Mouse (Mus musculus) left cerebral cortex, postnatal 10 days (tissue): ENCODE data around the gene Abcc3. TPM values are rescaled to one million over a fixed set of nuclear protein-coding genes. Genes with fewer than 3 reads are reported as not detected.

Experiments
- DNase-seq, 2 experiments: peaks; one replicate each; pipeline ENCODE4 v3.0.0; 2021 to 2022; ENCODE audit warnings: low spot score in 2 of 2, mixed read lengths in 1 of 2; ENCODE audit errors: extremely low spot score in 1 of 2
- intact Hi-C: fragments of 180-260 bp; cut with DNase I; formaldehyde crosslinking; loops from one replicate; pipeline ENCODE4 v1.15.1; 2025
- total RNA-seq, 2 experiments: library from RNA; stranded (reverse); gene quantifications; 2 replicates each; pipeline ENCODE4 v1.2.3; 2021

Gene Abcc3
- total RNA-seq, 2 experiments from 2014 or later, result 1.6 to 2.1 TPM

DNA sequence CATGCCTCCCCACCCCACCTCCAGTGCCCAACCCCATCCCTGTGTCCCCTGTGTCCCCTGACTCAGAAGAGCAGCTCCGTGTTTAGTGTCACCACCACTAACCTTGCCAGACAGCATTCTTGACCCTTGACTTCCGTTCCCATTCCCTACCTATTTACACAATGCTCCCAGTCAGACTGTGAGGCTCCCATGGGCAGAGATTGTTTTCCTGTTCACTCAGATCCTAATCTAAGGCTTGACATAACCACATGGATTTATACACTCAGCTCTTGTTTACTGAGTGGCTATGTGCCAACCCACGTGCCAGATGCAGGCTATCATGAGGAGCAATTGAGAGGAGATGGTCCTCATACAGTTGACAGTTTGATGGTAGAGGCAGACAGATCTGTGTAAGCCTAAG lies 27.5 kb downstream of the Abcc3 start:
- DNase-seq, result no peak
- intact Hi-C loops, result no loop called here

DNA sequence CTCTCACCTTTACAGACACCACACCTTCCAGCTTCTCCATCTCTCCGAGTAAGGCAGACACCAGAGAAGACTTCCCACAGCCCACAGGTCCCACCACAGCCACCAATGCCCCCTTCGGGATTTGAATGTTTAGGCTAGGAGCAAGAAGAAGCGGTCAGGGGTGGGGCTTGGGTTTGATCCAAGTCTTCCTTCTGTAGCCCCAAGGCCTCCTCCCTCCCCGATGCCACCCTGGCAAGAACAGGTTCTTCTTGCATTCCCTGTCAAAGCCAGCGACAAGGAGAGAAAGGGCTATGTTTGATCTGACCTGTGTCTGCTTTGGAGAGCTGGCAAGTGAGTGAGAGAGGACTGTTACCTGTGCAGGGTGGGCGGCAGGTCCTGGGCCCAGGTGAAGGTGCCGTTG lies 29.1 kb downstream of the Abcc3 start:
- intact Hi-C loops, result no loop called here
- DNase-seq, result no peak

DNA sequence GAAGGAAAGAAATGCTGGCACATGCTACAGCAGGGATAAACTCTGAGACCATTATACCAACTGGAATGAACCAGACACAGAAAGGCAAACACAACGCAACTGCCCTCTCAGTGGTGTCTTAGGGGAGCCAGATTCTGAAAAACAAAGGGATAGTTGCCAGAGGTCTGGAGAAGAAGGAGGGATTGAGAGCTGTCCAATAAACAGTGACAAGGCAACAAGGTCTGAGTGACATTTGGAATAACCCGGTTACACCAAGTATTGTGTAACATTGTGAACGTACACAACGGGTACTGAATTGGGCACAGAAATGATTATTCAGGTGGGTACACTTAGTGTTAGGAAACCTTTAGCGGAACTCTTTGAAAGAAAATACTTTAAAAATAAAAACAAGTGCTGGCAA lies 30.7 kb downstream of the Abcc3 start:
- no peak for DNase-seq
- intact Hi-C loops, result no loop called here

DNA sequence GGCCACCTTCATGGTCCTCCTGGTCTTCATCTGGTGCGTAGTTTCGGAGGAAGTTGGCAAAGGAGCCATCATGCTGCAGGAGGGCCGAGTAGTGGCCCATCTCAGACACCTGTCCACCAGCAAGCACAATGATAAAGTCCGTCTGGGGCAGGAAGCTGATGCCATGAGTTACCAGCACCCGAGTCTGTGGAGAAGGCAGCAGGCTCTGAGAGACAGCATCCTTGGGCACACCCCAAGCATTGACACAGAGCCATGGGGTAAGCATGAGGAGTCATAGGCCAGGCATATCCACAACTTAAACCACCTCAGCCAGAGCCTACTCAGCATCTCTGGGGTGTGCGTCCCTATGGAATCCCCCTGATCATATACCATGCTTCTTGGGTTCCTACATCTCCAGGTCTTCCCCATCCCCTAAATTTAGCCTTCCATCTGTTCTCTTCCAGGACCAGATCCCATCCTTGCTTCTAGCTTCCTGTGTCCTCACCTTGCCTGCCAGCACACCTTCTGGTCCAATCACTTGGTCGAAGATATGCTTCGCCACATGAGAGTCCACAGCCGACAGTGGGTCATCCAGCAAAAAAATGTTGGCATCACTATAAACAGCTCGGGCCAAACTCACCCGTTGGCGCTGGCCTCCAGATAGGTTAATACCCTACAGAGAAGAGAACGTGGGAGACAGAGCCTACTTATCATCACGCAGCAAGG lies 31.5 kb downstream of the Abcc3 start:
- DNase-seq, result no peak
- intact Hi-C loops, result no loop called here

DNA sequence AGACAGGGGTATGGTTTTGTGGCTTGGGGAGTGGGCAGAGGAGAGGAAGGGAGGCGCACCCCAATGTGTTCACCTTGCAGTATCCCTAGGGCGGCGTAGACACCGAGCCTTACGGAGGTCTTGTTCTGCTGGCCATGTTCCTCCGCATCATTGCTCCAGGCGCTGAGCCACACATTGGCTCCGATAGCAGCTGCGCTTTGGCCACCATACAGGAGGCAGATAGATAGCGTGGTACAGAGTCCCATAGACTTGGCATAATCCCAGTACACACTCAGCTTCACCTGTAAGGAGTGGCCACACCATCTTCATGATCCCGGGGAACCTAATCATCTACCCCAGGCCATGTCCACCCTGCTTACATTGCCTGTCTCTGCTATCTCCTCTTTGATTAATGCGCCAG lies 33.6 kb downstream of the Abcc3 start:
- no peak for DNase-seq
- intact Hi-C loops, result no loop called here

DNA sequence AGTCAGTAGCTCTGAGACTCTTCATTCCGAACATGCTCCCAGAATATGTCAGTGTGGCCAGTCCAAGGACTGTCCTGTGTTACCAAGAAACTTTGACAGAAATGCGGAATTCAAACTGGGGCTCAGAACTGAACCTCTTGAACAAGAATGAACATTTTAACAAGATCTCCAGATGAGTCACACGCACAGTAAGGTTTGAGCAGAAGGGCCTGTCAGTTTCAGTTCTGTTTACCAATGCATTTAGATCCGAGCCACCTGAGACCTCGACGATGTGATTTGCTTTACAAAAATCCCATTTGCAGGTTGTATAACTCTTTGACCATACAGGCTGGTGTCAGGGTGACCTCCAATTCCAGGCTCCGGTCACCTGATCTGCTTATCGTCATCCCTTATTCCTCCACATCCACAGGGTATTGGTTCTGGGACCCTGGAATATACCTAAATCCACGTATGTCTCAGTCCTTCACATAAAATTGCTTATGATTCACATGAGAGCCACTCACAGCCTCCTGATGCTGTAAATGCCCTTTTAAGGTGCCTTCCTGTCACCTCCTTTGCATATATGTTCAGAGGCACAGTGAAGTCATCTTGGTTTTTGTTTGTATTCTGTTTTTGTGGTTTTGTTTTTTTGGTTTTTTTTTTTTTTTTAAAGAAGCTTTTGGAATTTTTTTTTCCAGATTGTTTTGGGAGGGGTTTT lies 37.1 kb downstream of the Abcc3 start:
- no peak for DNase-seq
- intact Hi-C loops, result no loop called here

DNA sequence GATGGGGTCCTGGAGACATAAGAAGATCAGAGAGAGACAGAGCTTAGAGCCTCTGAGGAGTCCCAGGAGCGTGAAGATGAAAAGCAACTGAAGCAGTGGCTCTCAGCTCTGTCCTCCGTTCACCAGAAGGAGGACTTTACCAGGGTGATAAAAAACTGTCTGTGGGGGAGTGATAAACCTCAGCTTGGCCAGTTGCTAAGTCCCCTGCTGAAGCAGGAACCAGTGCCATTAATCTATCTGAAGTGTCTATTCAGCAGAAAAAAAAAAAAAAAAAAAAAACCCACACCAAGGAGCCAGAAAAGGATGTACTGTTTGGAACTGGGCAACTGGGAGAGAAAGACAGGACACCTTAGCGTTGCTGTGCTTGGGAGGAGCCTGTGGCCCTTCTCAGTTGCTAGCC lies 41.7 kb downstream of the Abcc3 start:
- intact Hi-C loops, result no loop called here

GRCm38 (mm10) chr11:94350337-94350736 lies 42.5 kb downstream of the Abcc3 start:
- no peak for DNase-seq
- intact Hi-C loops, result no loop called here

More for the DNA sequence above, 41.7 kb downstream of the Abcc3 start:
- DNase-seq, result no peak

DNA sequence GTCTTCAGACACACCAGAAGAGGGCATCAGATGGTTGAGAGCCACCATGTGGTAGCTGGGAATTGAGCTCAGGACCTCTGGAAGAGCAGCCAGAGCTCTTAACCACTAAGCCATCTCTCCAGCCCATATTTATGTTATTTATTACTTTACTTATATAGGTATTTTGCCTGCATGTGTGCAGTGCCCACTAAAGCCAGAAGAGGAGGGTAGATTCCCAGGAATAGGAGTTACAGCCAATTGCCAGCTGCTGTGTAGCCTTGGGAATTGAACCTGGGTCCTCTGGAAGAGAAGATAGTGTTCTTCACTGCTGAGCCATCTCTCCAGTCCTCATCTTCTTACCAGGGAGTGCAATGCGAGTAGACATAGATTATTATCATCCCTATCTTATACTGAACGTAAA lies 43.0 kb downstream of the Abcc3 start:
- DNase-seq, result no peak
- intact Hi-C loops, result no loop called here

DNA sequence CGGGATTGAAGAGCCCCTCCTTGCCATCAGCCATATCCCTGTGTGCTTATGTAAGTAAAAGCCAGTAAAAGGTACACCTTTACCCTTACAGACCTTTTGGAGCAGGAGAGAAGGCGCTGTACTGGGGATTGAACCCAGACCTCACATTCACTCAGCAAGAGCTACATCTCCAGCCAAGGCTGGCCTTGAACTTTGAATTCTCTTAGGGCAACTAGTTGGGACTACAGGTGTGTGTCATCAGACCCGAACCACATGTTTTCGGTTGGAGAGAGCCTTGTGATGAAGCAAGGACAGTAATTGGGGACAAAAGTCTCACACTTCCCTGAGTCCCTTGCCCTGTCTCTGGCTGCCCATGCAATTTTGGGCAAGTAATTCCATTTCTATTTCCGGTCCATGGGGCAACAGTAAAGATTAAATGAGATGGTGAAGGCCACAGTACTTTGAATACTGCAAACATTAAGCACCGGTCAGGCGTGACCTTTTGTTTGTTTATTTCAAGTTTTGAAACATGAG lies 45.7 kb downstream of the Abcc3 start:
- no peak for DNase-seq
- intact Hi-C loops, result no loop called here

GRCm38 (mm10) chr11:94346611-94347010 lies 46.2 kb downstream of the Abcc3 start:
- intact Hi-C loops, result no loop called here

GRCm38 (mm10) chr11:94345926-94346325 lies 46.9 kb downstream of the Abcc3 start:
- intact Hi-C loops, result no loop called here
- no peak for DNase-seq

More at GRCm38 (mm10) chr11:94346611-94347010, 46.2 kb downstream of the Abcc3 start:
- no peak for DNase-seq

DNA sequence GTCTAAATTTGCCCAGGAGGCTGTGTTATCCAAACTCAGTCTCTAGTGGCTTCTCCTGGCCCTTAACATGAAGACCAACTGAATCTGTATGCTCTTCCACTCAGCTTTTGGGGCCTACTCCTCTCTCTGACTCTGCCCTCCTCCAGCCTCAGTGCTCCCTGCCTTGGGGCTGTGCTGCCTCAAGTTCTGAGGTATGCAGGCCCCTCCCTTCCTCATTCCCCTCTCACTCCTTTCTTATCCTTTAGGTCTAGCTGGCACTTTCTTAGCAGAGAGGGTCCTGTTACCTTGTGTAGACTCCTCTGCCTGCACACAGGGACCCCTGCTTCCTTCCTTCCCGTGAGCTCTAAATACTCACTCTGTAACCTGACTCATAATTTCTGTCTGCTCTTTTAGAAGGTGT lies 48.3 kb downstream of the Abcc3 start:
- no peak for DNase-seq
- intact Hi-C loops, result loop anchor here (5.0 kb wide), 2 partner anchors 128 to 143 kb away; partner anchors contain the start of genes Cacna1g and Spata20

DNA sequence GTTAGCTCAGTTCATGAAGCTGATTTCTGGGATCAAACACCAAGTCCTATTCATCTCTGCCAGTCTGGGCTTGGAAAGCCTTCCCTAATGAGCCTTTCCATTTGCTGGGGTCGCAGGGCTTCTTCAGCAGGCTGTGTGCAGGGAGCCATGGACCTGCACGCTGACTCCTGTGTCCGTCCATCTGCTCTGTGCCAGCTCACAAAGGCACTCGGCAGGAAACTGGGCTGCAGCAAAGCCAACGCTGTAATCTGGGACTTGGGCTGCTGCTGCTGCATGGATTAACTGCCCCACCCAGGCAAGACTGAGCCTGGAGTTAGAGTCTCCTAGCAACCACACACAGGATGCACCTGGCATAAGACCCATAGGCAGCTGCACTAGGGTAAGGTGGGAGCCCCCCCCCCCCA lies 48.8 kb downstream of the Abcc3 start:
- intact Hi-C loops, result loop anchor here (5.0 kb wide), 2 partner anchors 128 to 143 kb away; partner anchors contain the start of genes Cacna1g and Spata20
- DNase-seq, result no peak

DNA sequence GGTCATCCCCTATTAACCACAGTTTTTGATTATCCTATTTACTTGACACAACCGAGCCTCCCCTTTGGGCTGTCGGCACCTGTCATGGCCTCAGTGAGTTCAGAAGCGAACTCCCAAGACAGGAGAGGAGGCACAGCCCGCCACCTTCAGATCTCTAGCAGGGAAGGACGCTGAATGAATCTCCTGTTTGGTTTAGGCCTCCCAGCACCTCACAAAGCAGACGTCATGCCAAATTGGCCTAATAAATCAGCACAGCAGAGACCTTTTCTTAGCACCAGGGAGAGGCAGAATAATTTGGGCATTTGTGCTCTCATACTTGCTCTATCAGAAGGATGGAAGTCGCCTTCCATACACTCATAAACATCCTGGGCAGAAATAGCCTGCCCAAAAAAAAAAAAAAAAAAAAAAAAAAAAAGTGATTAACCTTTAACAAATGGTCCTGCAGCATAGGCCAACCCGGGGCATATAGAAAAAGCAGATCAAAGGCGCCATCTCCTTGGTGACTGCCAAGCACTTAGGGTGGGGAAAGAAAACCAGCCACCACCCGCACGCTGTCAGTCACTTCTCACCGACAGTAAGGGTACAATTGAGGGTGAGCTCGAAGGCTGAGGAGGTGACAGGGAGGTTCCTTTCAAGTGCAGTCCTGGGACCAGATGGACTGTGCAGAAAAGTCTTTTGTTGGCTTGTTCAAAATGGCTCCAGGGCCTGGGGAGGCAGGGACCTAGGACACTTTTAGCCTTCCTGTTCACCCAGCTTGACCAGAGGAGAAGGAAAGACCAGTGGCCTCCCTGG lies 50.5 kb downstream of the Abcc3 start:
- intact Hi-C loops, result loop anchor here (5.0 kb wide), 2 partner anchors 130 to 145 kb away; partner anchors contain the start of genes Cacna1g and Spata20
- DNase-seq, result no peak

- no peak for DNase-seq
- intact Hi-C loops, result loop anchor here (2.0 to 5.0 kb wide), 3 partner anchors 64 to 146 kb away; partner anchors contain the start of genes Cacna1g and Spata20
Observed at GRCm38 (mm10) chr11:94340948-94341933, 51.6 kb downstream of the Abcc3 start.

GRCm38 (mm10) chr11:94339732-94340585 lies 52.8 kb downstream of the Abcc3 start:
- DNase-seq, result peak in 1 of 2 experiments; percentile 52
- intact Hi-C loops, result loop anchor here (2.0 to 5.0 kb wide), 3 partner anchors 65 to 147 kb away; partner anchors contain the start of genes Cacna1g and Spata20
